Comparison of ENCODE assay signal across 14 mouse cellular contexts in genomic region chr11:113521469-113522190, GRCm38 (mm10).
DNase-seq lines count a peak whose midpoint lies in the region; ATAC-seq and TF ChIP-seq lines count a peak whose summit lies in the region.
"Had no signal": no experiment of that assay in that cellular context is flagged by ENCODE, and none has a peak within 500 bp of the region (broad histone marks: within the 10 kb centered on the region; RNA-seq: fewer than 3 reads in every experiment).

No protein-coding gene starts in this region.

- 0 out of 2 replicates have a peak overlapping the region, but pooled peaks have one; percentile 6 for H3K9ac ChIP-seq in forebrain, postnatal 0 days
- H3K9ac ChIP-seq in midbrain, embryonic 12.5 days (replicated peaks) = no peak overlapping the region
- H3K9ac ChIP-seq: limb, embryonic 13.5 days had no signal

- H3K36me3 ChIP-seq in forebrain, postnatal 0 days (ENCODE audit: insufficient read depth) = no peaks in the 10 kb centered on the region
- no peaks in the 10 kb centered on the region for H3K36me3 ChIP-seq in midbrain, embryonic 12.5 days
- H3K36me3 ChIP-seq: heart, embryonic 10.5 days; limb, embryonic 13.5 days had no signal

- no peak overlapping the region for H3K4me3 ChIP-seq in cerebellum, adult 2 months (replicated peaks; ENCODE audit: insufficient read depth, low read depth, low read length)
- no peak overlapping the region for H3K4me3 ChIP-seq in forebrain, postnatal 0 days (ENCODE audit: low read depth, low read length)
- H3K4me3 ChIP-seq in midbrain, embryonic 12.5 days = no peak overlapping the region
- H3K4me3 ChIP-seq: heart, embryonic 10.5 days; limb, embryonic 13.5 days had no signal

- H3K9me3 ChIP-seq in forebrain, postnatal 0 days (ENCODE audit: low read length) = no peaks in the 10 kb centered on the region
- no peaks in the 10 kb centered on the region for H3K9me3 ChIP-seq in midbrain, embryonic 12.5 days
- H3K9me3 ChIP-seq: heart, embryonic 10.5 days; limb, embryonic 13.5 days had no signal

- 51% methylated on average over 20 of the region's 20 CpGs for WGBS in cerebellum, adult 2 months
- WGBS in forebrain, postnatal 0 days = 51% methylated on average over 20 of the region's 20 CpGs
- WGBS in midbrain, embryonic 12.5 days = 65% methylated on average over 20 of the region's 20 CpGs

- peaks cover 10% of the 10 kb centered on the region for H3K4me1 ChIP-seq in cerebellum, adult 2 months (ENCODE audit: control insufficient read depth, insufficient read depth, low read length)
- H3K4me1 ChIP-seq in forebrain, postnatal 0 days (ENCODE audit: insufficient read depth) = no peaks in the 10 kb centered on the region
- peaks cover 29% of the 10 kb centered on the region for H3K4me1 ChIP-seq in midbrain, embryonic 12.5 days

- TF ChIP-seq CTCF in cerebellum, adult 2 months (IDR thresholded peaks at IDR 0.05; ENCODE audit: borderline replicate concordance, insufficient read depth, low read depth, low read length) = no peak
- TF ChIP-seq CTCF in brain, embryonic 14.5 days (IDR thresholded peaks at IDR 0.05; ENCODE audit: borderline replicate concordance, extremely low read depth, insufficient read depth, insufficient read length) = no peak
- TF ChIP-seq CTCF in forebrain, postnatal 0 days (IDR thresholded peaks at IDR 0.05; ENCODE audit: low read depth) = no peak

- TF ChIP-seq POLR2A in cerebellum, adult 2 months (IDR thresholded peaks at IDR 0.05; ENCODE audit: borderline replicate concordance, insufficient read depth, low read length) = no peak
- TF ChIP-seq POLR2A in brain, embryonic 14.5 days (IDR thresholded peaks at IDR 0.05; ENCODE audit: borderline replicate concordance, extremely low read depth, insufficient read depth, insufficient read length, poor library complexity, severe bottlenecking) = no peak

- peak; percentile 26 to 42 for DNase-seq in cerebellum, adult 2 months
- no peak for DNase-seq in cerebellum, adult 11 months
- DNase-seq in brain, embryonic 14.5 days (ENCODE audit: low read depth) = peak; percentile 74
- no peak for DNase-seq in forebrain, postnatal 0 days
- no peak for DNase-seq in adipocyte (ENCODE audit: low spot score)
- no peak for DNase-seq in testis, postnatal 14 days (ENCODE audit: low spot score)
- DNase-seq in kidney, postnatal 14 days = no peak
- DNase-seq: embryo, embryonic 11 days; kidney, adult 18-20 months; lung, postnatal 4 days had no signal

- no peak for ATAC-seq in forebrain, postnatal 0 days
- no peak for ATAC-seq in midbrain, embryonic 12.5 days (ENCODE audit: low FRiP score, low read depth)
- ATAC-seq: Patski had no signal

- H3K4me2 ChIP-seq in forebrain, postnatal 0 days (ENCODE audit: low read depth) = no peak overlapping the region
- H3K4me2 ChIP-seq in midbrain, embryonic 12.5 days (replicated peaks) = no peak overlapping the region
- H3K4me2 ChIP-seq: limb, embryonic 13.5 days had no signal

- H3K27ac ChIP-seq in cerebellum, adult 2 months (ENCODE audit: insufficient read depth, low read length) = no peak overlapping the region
- H3K27ac ChIP-seq in forebrain, postnatal 0 days (ENCODE audit: low read depth, low read length) = peak overlapping the region; percentile 64; the same call in 1 of the 2 replicates
- H3K27ac ChIP-seq in midbrain, embryonic 12.5 days (replicated peaks) = peak overlapping the region; percentile 63
- H3K27ac ChIP-seq: heart, embryonic 10.5 days; limb, embryonic 13.5 days had no signal

- H3K27me3 ChIP-seq in cerebellum, adult 2 months (ENCODE audit: control insufficient read depth, insufficient read depth, low read length) = no peaks in the 10 kb centered on the region; the same call in 1 of the 2 replicates
- no peaks in the 10 kb centered on the region for H3K27me3 ChIP-seq in forebrain, postnatal 0 days (ENCODE audit: insufficient read depth, low read length)
- no peaks in the 10 kb centered on the region for H3K27me3 ChIP-seq in midbrain, embryonic 12.5 days
- H3K27me3 ChIP-seq: limb, embryonic 13.5 days; Patski had no signal

Comparison
In these comparisons a context has a peak if more than half of its experiments do, and no peak if none do; other contexts are left out.
1. DNase-seq: peak in cerebellum, adult 2 months (2 of 2) and brain, embryonic 14.5 days (single experiment); none in cerebellum, adult 11 months (single experiment), forebrain, postnatal 0 days (single experiment), adipocyte (single experiment), testis, postnatal 14 days (single experiment) and kidney, postnatal 14 days (single experiment).